Mouse (Mus musculus) bone marrow macrophage, adult 2 months (primary cell): ENCODE data around the gene Armh4. TPM values are rescaled to one million over a fixed set of nuclear protein-coding genes. Genes with fewer than 3 reads are reported as not detected.
"Not testable (repeated sequence)": the region's sequence is repeated elsewhere in the genome, so short reads cannot be mapped to it uniquely, and the experiment has no call there.

ENCODE experiments used
- H3K27ac ChIP-seq: 2 replicates; pipeline ENCODE4 v1.5.1; 2012; ENCODE audit warnings: low read depth, low read length; ENCODE audit not compliant: insufficient read depth
- H3K4me1 ChIP-seq: 2 replicates; pipeline ENCODE4 v1.6.1; 2012; ENCODE audit warnings: low read length; ENCODE audit not compliant: control insufficient read depth, insufficient read depth
- H3K4me3 ChIP-seq: 2 replicates; pipeline ENCODE4 v1.5.1; 2012; ENCODE audit warnings: mild to moderate bottlenecking, low read length, moderate library complexity; ENCODE audit not compliant: insufficient read depth
- CTCF ChIP-seq: IDR thresholded peaks from 2 replicates; pipeline ENCODE4 v1.5.1; 2012; ENCODE audit warnings: low read depth, mild to moderate bottlenecking, low read length, moderate library complexity
- POLR2A ChIP-seq: IDR thresholded peaks from 2 replicates; pipeline ENCODE4 v1.6.1; 2012; ENCODE audit warnings: mild to moderate bottlenecking, low read depth, low read length, borderline replicate concordance
- polyA plus RNA-seq: library from polyadenylated mRNA; stranded (reverse); fragments of >200 nt; gene quantifications from 2 replicates; pipeline ENCODE4 v1.2.4, GENCODE M21; 2012; ENCODE audit not compliant: missing spikeins, insufficient read depth, insufficient read length

Armh4 gene
- polyA plus RNA-seq, 1 experiment, result not detected

- TF ChIP-seq CTCF (no peak), POLR2A (no peak)
Observed at GRCm38 (mm10) chr14:49783866-49784265, 683 bp upstream of the Armh4 start.

GRCm38 (mm10) chr14:49780416-49780815, 2.8 kb downstream of the Armh4 start:
- no peak for TF ChIP-seq CTCF
- TF ChIP-seq POLR2A, result no peak
- Histone ChIP-seq H3K27ac (no peak overlapping the region), H3K4me3 (no peak overlapping the region), H3K4me1 (no peaks in the 10 kb centered on the region)

More at GRCm38 (mm10) chr14:49783866-49784265, 683 bp upstream of the Armh4 start:
- H3K4me3 ChIP-seq, result no peak overlapping the region
- H3K4me1 ChIP-seq, result no peaks in the 10 kb centered on the region
- H3K27ac ChIP-seq, result no peak overlapping the region

- not testable (repeated sequence) for H3K4me3 ChIP-seq, H3K4me1 ChIP-seq, H3K27ac ChIP-seq
Observed at GRCm38 (mm10) chr14:49777539-49777938, 5.6 kb downstream of the Armh4 start.

- TF ChIP-seq CTCF, result no peak
- no peaks in the 10 kb centered on the region for H3K4me1 ChIP-seq
- no peak overlapping the region for H3K4me3 ChIP-seq
- H3K27ac ChIP-seq, result no peak overlapping the region
Observed at GRCm38 (mm10) chr14:49771746-49772145, 11.4 kb downstream of the Armh4 start.

- no peak overlapping the region for H3K4me3 ChIP-seq
- TF ChIP-seq CTCF, result no peak
- TF ChIP-seq POLR2A, result no peak
- no peaks in the 10 kb centered on the region for H3K4me1 ChIP-seq
- no peak overlapping the region for H3K27ac ChIP-seq
Observed at GRCm38 (mm10) chr14:49766601-49767000, 16.6 kb downstream of the Armh4 start.

- no peak overlapping the region for H3K27ac ChIP-seq
- no peaks in the 10 kb centered on the region for H3K4me1 ChIP-seq
- no peak overlapping the region for H3K4me3 ChIP-seq
- TF ChIP-seq CTCF (no peak), POLR2A (no peak)
Observed at GRCm38 (mm10) chr14:49755845-49756244, 27.3 kb downstream of the Armh4 start.

- Histone ChIP-seq H3K4me1 (no peaks in the 10 kb centered on the region), H3K4me3 (no peak overlapping the region), H3K27ac (no peak overlapping the region)
- no peak for TF ChIP-seq POLR2A
- no peak for TF ChIP-seq CTCF
Observed at GRCm38 (mm10) chr14:49752614-49753013, 30.6 kb downstream of the Armh4 start.

GRCm38 (mm10) chr14:49745874-49746273, 37.3 kb downstream of the Armh4 start:
- no peaks in the 10 kb centered on the region for H3K4me1 ChIP-seq
- H3K4me3 ChIP-seq, result no peak overlapping the region
- no peak overlapping the region for H3K27ac ChIP-seq
- TF ChIP-seq CTCF (no peak), POLR2A (no peak)

GRCm38 (mm10) chr14:49743946-49744526, 39.1 kb downstream of the Armh4 start:
- Histone ChIP-seq H3K27ac (no peak overlapping the region), H3K4me1 (no peaks in the 10 kb centered on the region), H3K4me3 (no peak overlapping the region)
- TF ChIP-seq POLR2A (no peak), CTCF (no peak)

GRCm38 (mm10) chr14:49739328-49739727, 43.9 kb downstream of the Armh4 start:
- Histone ChIP-seq H3K4me1 (no peaks in the 10 kb centered on the region), H3K4me3 (no peak overlapping the region), H3K27ac (no peak overlapping the region)
- no peak for TF ChIP-seq POLR2A
- no peak for TF ChIP-seq CTCF

- Histone ChIP-seq H3K4me1 (no peaks in the 10 kb centered on the region), H3K27ac (no peak overlapping the region), H3K4me3 (no peak overlapping the region)
- TF ChIP-seq CTCF, result no peak
Observed at GRCm38 (mm10) chr14:49738441-49739088, 44.6 kb downstream of the Armh4 start.
